Mouse (Mus musculus) liver, postnatal 0 days (tissue): ENCODE results near the gene Col19a1.

Experiments used
- CTCF ChIP-seq: sonication (generic); IDR thresholded peaks from 2 replicates; pipeline ENCODE4 v1.5.1; 2016; ENCODE audit warnings: antibody characterized with exemption, low read depth
- EP300 ChIP-seq: IDR thresholded peaks from 2 replicates; pipeline ENCODE4 v1.6.1; 2016; ENCODE audit warnings: antibody characterized with exemption, low read depth, mild to moderate bottlenecking

GRCm38 (mm10) chr1:24587141-24587541 lies at the start of gene Col19a1:
- TF ChIP-seq CTCF: no peak
- no peak for TF ChIP-seq EP300
